Mouse (Mus musculus): ENCODE results near the gene Nrk.

- TF ChIP-seq GATA1 (IDR thresholded peaks at IDR 0.05; ENCODE audit: low read length) (no peak), TAL1 (IDR thresholded peaks at IDR 0.05; ENCODE audit: low read length) (no peak)
Observed at GRCm38 (mm10) chrX:138913366-138913765, 864 bp upstream of the Nrk start.

Data from erythroblast, embryonic 14.5 days (primary cell).